Mouse (Mus musculus) MEL (cell line): Measurements from ENCODE around the gene Gucd1.
"Not testable (repeated sequence)": the region's sequence is repeated elsewhere in the genome, so short reads cannot be mapped to it uniquely, and the experiment has no call there.

ENCODE experiments used
- CTCF ChIP-seq, 3 experiments: IDR thresholded peaks in 2 of 3; conservative IDR thresholded peaks in 1 of 3; 2 replicates each; pipeline ENCODE4 v1.5.1; 2011 to 2012; ENCODE audit warnings: low read length in 3 of 3, low read depth in 2 of 3, mild to moderate bottlenecking in 2 of 3, improper control_type of control experiment in 1 of 3, inconsistent platforms in 1 of 3, mixed read lengths in 1 of 3, moderate library complexity in 1 of 3; ENCODE audit not compliant: control insufficient read depth in 1 of 3, insufficient read depth in 1 of 3, poor library complexity in 1 of 3, severe bottlenecking in 1 of 3
- POLR2A ChIP-seq, 2 experiments: IDR thresholded peaks; 2 replicates each; pipeline ENCODE4 v1.6.1; 2011 to 2012; ENCODE audit warnings: low read length in 2 of 2, mild to moderate bottlenecking in 2 of 2, control low read depth in 1 of 2, improper control_type of control experiment in 1 of 2, low read depth in 1 of 2, moderate library complexity in 1 of 2; ENCODE audit not compliant: control insufficient read depth in 1 of 2, insufficient read depth in 1 of 2, poor library complexity in 1 of 2
- ZMIZ1 ChIP-seq: IDR thresholded peaks from 2 replicates; pipeline ENCODE4 v1.6.1; 2012; ENCODE audit warnings: low read depth, mild to moderate bottlenecking, inconsistent platforms, low read length, improper control_type of control experiment, moderate library complexity

DNA sequence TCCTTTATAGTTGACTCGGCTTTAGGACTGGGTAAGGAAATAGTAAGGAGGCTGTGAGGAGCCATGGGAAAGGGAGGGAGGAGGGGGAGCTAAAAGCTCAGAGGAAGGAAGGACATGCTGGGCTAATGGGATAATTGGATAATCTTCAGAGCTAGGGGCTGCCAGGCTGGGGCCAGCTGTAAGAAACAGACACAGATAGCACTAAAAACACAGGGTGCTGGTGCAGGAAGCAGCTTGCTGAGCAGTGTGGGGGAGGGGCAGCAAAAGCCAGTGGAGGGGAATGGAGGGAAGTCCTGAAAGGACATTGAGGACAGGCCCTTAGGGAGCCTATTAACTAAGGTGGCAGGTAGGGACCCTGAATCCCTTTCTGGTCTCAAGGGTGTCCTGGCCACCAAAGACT is 173.2 kb downstream of the Gucd1 start:
- not testable (repeated sequence) for TF ChIP-seq POLR2A (IDR thresholded peaks at IDR 0.05; ENCODE audit: control insufficient read depth in 1 of 2, insufficient read depth in 1 of 2, low read depth in 1 of 2, low read length in 2 of 2, poor library complexity in 1 of 2); CTCF (IDR thresholded peaks at IDR 0.05 in 2 of 3, conservative IDR thresholded peaks at IDR 0.05 in 1 of 3; ENCODE audit: control insufficient read depth in 1 of 3, insufficient read depth in 1 of 3, low read depth in 2 of 3, low read length in 3 of 3, poor library complexity in 1 of 3, severe bottlenecking in 1 of 3); ZMIZ1
